Mouse (Mus musculus): ENCODE data around the gene Slc35f5. TPM values are rescaled to one million over a fixed set of nuclear protein-coding genes. Genes with fewer than 3 reads are reported as not detected.
"Not testable (repeated sequence)": the region's sequence is repeated elsewhere in the genome, so short reads cannot be mapped to it uniquely, and the experiment has no call there.

Slc35f5 gene
- 1 to 10 TPM in 1 of 2 experiments, under 1 TPM in 1; 0.58 to 3.5 TPM for polyA plus RNA-seq (2017; shearing (Covaris generic))

DNA sequence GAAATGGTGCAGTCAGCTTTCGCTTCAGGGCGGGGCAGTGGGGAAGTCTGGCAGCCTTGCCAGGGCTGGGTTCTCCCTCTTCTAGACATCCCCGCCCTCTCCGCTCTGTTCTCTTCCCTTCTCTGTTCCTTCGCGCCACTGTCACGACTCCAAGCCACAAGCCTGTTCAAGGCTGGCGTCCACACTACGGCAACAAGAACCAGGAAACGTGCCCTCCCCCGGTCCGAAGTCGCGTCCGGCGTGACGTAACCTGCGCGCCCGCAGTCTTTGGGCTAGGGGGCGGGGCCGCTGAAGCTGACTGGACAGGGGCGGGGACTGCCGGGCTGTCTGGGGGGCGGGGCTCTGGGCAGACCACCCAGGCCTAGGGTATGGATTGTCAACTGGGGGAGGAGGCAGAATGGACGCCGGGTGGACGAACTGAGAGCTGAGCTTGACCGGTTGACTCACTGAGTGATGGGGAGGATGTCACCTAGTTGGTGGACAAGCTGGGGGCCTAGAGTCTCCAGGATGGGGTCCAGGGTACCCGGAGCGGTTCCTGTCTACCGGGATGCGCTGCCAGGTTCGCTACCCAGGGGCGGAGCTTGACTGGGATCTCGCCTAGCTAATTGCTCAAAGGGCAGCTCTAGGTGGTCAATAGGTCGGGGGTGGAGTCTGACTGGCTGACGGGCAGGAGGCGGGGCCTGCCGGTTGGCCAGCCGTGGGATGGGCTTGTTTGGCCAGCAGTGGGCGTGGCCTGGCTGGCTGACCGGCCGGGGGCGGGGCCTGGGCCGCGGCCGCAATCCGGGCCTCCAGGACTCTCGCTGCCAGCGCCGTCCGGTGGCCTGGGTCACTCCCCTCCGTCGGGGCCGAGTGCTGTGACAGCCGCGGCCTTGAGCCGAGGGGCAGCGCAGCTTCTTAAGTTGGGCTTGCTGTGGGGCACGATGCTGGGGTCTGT is at the start of gene Slc35f5:
Slc35f5 (plus strand) TSS at position 337 of the 934 bp plus-strand sequence.
- ATAC-seq = peak; percentile 86

- ATAC-seq = no peak
Observed at GRCm38 (mm10) chr1:125514706-125515105, 45.7 kb upstream of the Slc35f5 start.

DNA sequence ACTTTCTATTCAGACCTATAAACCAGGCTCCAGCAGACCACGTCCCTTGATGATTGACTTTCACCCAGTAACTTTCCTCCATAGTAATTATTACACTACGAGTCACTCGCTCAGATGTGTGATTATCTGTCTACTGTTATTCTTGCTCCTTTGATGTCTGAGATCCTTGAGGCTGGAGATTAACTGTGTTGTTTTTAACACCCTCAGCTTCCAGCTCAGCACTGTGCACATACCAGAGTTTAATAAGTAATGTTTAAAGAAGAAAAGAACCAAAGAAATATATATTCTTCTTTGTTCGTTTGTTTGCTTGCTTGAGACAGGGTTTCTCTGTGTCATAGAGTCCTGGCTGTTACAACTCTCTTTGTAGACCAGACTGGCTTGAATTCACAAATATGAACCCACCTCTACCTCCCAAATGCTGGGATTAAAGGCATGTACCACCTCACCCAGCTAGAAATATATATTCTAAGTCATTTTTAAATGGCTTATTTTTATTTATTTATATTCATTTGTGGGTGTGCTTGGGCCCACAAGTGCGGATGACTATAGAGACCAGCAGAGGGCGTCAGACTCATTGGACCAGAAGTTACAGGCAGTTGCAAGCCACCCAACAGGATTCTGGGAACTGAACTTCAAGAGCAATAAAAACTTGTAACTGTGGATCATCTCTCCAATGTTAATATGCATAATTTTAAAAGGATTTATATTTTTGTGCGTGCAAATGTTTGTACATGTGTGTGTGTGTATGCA is 43.3 kb upstream of the Slc35f5 start:
- no peak for ATAC-seq

- ATAC-seq = peak; percentile 62
Observed at GRCm38 (mm10) chr1:125519107-125519611, 41.2 kb upstream of the Slc35f5 start.

DNA sequence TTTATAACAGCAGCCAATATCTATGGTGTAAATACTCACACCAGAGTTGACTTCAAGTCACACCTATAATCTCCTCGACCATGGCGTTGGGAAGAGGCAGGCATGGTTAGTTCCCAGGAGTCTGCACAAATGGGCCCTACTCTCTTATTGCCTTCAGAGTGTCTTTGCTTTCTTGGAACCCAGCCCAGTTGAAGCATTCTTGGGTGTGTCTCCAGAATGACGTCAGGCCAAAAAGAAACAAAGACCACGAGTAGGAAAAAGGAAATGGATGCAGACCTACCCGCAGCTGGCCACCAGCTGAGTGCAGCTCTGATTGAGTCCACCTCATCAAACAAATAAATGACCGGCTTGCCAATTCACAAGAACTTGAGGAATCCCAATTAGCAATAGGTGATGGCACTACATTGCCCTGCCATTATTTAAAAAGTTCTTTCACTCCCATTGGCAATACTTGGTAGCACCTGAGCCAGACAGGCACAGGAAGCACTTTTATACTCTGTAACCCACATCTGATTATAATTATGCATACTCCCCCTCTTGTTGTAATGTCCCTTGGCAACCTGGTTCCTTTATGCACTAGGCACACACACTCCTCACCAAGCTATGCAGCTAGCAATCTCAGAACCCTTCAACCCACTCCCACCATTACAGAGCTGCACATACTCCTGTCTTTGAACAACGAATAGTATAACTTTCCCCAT is 34.3 kb upstream of the Slc35f5 start:
- ATAC-seq = no peak

- ATAC-seq = no peak
Observed at GRCm38 (mm10) chr1:125526666-125527004, 33.8 kb upstream of the Slc35f5 start.

- no peak for ATAC-seq
Observed at GRCm38 (mm10) chr1:125527364-125527763, 33.0 kb upstream of the Slc35f5 start.

GRCm38 (mm10) chr1:125533180-125533912 is 27.0 kb upstream of the Slc35f5 start:
- ATAC-seq = not testable (repeated sequence)

DNA sequence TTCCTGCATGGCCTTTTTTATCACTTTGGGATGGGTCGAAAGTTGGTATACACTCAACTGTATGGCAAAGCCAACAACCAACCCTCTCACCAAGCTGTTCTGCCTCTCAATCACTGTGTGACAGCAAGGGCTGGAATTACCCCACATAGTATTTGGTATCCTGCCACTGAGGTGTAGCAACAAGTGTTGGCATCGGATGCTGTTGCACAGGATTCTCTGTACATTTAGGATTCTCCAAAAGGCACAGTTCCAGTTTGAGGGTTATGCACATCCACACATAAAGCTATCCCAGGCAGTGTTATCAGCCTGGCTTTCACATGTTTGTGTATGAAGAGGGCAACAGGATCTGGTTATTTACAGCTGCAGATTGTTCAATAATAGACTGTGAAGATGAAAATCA is 23.3 kb upstream of the Slc35f5 start:
- no peak for ATAC-seq

- no peak for ATAC-seq
Observed at GRCm38 (mm10) chr1:125537776-125538175, 22.6 kb upstream of the Slc35f5 start.

GRCm38 (mm10) chr1:125539312-125539711 is 21.1 kb upstream of the Slc35f5 start:
- no peak for ATAC-seq

GRCm38 (mm10) chr1:125542008-125542999 is 18.1 kb upstream of the Slc35f5 start:
- ATAC-seq = no peak

DNA sequence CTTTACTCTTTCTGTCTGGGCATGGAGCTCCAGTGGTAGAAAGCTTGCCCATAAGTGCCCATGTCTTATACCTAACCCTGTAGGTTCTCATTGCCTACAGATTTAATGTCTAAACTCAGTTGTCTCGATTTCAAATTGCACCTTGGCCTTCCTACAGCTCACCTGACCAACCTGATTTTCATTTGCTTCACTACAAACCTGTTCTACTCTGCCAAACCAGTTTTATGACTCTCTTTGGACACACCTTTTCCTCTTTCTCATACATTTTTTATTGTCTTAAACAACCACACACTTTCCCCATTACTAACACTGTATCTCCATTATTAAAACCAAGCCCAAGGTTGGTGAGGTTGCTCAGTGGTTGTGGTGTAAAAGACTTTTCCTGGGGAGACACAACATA is 10.5 kb upstream of the Slc35f5 start:
- ATAC-seq = no peak

- no peak for ATAC-seq
Observed at GRCm38 (mm10) chr1:125550359-125550758, 10.0 kb upstream of the Slc35f5 start.

DNA sequence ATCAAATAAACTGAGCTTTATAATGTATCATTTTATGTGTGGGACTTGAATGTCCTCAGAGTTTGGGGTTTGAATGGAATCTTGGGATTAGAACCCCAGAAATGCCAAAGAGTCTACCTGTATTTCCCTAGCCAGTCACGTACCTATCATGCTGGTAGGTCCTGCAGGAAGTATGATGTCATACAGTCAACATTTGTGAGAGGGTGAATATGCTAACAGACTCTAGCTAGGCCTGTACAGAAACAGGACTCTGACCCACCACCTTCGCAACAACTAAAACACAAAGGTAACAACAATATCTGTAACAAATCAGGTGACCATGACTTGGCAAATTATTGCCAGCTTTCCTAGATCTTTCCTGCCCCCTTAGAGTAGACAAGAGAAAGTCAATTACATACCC is 8.8 kb upstream of the Slc35f5 start:
- no peak for ATAC-seq

- ATAC-seq = no peak
Observed at GRCm38 (mm10) chr1:125559261-125559660, 1.1 kb upstream of the Slc35f5 start.

- ATAC-seq = no peak
Observed at GRCm38 (mm10) chr1:125559721-125560120, 674 bp upstream of the Slc35f5 start.

DNA sequence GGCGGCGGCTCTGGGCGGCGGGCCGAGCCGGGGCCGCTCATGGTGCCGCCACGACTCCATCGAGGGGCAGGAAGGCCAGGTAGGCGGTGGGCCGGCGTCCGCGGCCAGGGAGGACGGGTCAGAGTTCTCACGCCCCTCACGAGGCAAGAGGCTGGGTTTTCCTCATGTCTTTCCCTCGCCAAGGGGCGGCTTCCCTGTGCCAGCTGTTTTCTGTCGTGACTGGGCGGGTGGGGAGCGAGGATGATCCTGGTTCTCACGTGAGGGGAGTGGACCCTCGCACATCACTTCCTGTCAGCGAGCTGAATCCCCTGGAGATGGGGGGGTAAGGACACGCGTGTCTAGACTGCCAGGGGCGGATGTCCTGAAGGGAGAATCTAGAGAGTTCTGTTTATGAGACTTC is 811 bp downstream of the Slc35f5 start:
- no peak for ATAC-seq

DNA sequence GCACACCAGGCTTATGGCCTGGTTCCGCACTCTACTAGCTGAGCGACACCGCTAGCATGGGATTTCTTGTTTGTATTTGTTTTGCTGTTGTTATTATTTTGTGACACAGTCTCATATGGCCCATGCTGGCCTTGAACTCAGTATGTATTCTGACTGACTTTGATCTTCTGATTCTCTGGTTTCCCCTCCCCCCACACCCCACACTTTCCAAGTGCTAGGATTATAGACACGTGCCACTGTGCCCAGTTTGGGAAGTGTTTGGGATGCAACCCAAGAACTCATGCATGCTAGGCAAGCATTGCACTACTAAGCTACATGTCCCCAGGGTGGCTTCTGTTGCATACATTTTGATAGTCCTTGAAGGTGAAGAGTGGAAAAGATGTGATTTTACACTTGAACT is 1.4 kb downstream of the Slc35f5 start:
- ATAC-seq = no peak

GRCm38 (mm10) chr1:125568126-125568525 is 7.7 kb downstream of the Slc35f5 start:
- no peak for ATAC-seq

- peak; percentile 49 for ATAC-seq
Observed at GRCm38 (mm10) chr1:125574219-125574618, 13.8 kb downstream of the Slc35f5 start.

Measured in CD4-positive, CD25-positive, alpha-beta regulatory T cell, adult 4 months (primary cell).